Mouse (Mus musculus) right cerebral cortex, adult 18-20 months (tissue): ENCODE data around the gene Npas2.

ENCODE experiments used
- DNase-seq: peaks from one replicate; pipeline ENCODE4 v3.0.0; 2022; ENCODE audit warnings: mixed read lengths

Gene Npas2

GRCm38 (mm10) chr1:39287831-39288230, 94.3 kb downstream of the Npas2 start:
- DNase-seq: no peak

GRCm38 (mm10) chr1:39288425-39288824, 94.9 kb downstream of the Npas2 start:
- no peak for DNase-seq

- no peak for DNase-seq
Measured at GRCm38 (mm10) chr1:39292001-39292400, 98.5 kb downstream of the Npas2 start.

- no peak for DNase-seq
Measured at GRCm38 (mm10) chr1:39298294-39298693, 104.8 kb downstream of the Npas2 start.

- peak; percentile 46 for DNase-seq
Measured at GRCm38 (mm10) chr1:39300243-39300642, 106.7 kb downstream of the Npas2 start.

- no peak for DNase-seq
Measured at GRCm38 (mm10) chr1:39300676-39301075, 107.1 kb downstream of the Npas2 start.

- no peak for DNase-seq
Measured at GRCm38 (mm10) chr1:39302246-39302645, 108.7 kb downstream of the Npas2 start.

- DNase-seq: no peak
Measured at GRCm38 (mm10) chr1:39303054-39303649, 109.6 kb downstream of the Npas2 start.

GRCm38 (mm10) chr1:39307291-39307690, 113.8 kb downstream of the Npas2 start:
- no peak for DNase-seq

GRCm38 (mm10) chr1:39307971-39308370, 114.4 kb downstream of the Npas2 start:
- DNase-seq: no peak

GRCm38 (mm10) chr1:39309548-39309947, 116.0 kb downstream of the Npas2 start:
- no peak for DNase-seq

GRCm38 (mm10) chr1:39312345-39312967, 118.9 kb downstream of the Npas2 start:
- no peak for DNase-seq

GRCm38 (mm10) chr1:39313352-39314245, 120.1 kb downstream of the Npas2 start:
- peak; percentile 68 for DNase-seq

GRCm38 (mm10) chr1:39317935-39318334, 124.4 kb downstream of the Npas2 start:
- no peak for DNase-seq

- DNase-seq: peak; percentile 84
Measured at GRCm38 (mm10) chr1:39318870-39319269, 125.3 kb downstream of the Npas2 start.

- no peak for DNase-seq
Measured at GRCm38 (mm10) chr1:39321954-39322353, 128.4 kb downstream of the Npas2 start.

- DNase-seq: no peak
Measured at GRCm38 (mm10) chr1:39325228-39325627, 131.7 kb downstream of the Npas2 start.

- peak; percentile 65 for DNase-seq
Measured at GRCm38 (mm10) chr1:39327546-39327945, 134.0 kb downstream of the Npas2 start.

GRCm38 (mm10) chr1:39330857-39331594, 137.5 kb downstream of the Npas2 start:
- no peak for DNase-seq

GRCm38 (mm10) chr1:39332456-39332855, 138.9 kb downstream of the Npas2 start:
- DNase-seq: no peak

GRCm38 (mm10) chr1:39335561-39336196, 142.1 kb downstream of the Npas2 start:
- no peak for DNase-seq

- no peak for DNase-seq
Measured at GRCm38 (mm10) chr1:39336788-39337187, 143.3 kb downstream of the Npas2 start.

- no peak for DNase-seq
Measured at GRCm38 (mm10) chr1:39338831-39339230, 145.3 kb downstream of the Npas2 start.
